Mouse (Mus musculus) cerebellum, postnatal 14 days (tissue): ENCODE data around the gene 3830406C13Rik.

Experiments
- DNase-seq, 2 experiments: peaks; one replicate each; pipeline ENCODE4 v3.0.0; 2021; ENCODE audit warnings: mixed read lengths in 2 of 2

Gene 3830406C13Rik

DNA sequence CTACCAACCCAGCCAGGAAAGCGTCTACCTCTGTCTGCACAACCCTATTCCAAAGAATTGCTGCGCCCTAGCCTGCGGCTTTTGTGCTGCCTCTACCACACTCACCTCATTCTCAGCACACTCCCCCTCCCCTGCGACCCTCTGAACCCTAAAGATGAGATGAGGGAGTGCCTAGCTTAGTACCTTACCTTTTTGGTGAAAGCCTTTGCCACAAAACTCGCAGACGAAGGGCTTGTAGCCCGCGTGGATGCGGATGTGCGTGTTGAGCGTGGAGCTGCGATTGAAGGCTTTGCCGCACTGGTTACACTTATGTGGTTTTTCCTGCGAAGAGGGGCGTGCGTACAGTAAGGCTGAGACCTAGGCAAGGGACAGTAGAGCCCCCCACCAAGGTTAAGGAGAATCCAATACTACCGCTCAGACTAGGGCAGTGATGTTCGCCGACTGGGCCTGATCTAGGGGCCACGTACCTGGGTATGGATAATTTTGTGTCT lies 59.5 kb downstream of the 3830406C13Rik start:
- no peak for DNase-seq

DNA sequence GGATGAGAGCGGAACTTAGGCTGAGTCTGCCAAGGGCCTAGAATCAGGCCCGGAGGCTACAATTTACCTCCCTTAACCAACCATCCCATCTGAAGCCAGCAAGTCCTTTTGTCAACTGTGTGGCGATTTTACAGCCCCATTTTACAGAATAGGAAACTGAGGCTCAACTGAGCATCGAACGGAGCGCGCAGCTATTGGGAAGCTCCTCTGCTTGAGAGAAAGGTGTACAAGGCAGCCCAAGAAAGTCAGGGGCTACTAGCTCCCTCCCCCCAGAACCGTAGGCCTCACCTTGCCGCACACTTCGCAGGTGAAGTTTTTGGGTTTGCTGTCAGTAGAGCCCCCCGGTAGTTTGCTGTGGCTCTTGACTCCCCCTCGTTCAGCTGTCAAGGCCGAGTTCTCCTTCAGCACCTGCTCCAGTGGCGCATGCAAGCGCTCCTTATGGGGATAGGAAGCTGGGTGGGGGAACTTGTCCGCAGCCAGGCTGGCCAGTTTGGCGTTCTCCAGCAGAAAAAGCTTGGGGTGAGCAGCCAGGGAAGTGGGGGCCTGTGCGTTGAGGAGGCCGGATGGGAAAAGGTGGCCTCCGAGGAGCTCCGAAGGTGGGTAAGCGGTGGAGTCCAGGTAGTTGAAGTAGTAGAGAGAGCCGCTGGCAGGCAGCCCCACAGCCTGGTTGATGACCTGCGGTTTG lies 60.2 kb downstream of the 3830406C13Rik start:
- no peak for DNase-seq

DNA sequence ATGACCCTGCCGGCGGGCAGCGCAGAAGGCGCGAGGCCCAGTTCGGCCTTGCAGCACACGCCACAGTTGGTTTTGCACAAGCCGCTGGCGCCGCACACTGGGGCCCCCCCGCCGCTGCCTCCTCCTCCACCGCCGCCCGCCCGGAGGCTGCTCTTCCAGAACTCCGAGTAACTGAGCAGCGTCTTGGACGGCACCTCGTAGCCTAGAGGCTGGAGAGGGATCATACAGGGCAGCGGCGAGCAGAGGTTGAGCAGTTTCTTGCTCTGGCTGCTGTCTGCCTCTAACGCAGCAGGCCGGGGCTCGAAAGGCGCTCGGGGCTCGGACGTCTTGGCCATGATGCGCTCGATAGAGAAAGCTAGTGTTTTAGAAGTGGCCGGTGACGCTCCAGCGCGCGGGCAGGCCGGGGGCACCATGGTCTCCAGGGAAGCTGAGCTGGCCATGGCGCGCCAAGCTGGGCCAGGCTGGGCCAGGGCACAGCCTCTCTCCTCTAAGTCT lies 60.8 kb downstream of the 3830406C13Rik start:
- no peak for DNase-seq

DNA sequence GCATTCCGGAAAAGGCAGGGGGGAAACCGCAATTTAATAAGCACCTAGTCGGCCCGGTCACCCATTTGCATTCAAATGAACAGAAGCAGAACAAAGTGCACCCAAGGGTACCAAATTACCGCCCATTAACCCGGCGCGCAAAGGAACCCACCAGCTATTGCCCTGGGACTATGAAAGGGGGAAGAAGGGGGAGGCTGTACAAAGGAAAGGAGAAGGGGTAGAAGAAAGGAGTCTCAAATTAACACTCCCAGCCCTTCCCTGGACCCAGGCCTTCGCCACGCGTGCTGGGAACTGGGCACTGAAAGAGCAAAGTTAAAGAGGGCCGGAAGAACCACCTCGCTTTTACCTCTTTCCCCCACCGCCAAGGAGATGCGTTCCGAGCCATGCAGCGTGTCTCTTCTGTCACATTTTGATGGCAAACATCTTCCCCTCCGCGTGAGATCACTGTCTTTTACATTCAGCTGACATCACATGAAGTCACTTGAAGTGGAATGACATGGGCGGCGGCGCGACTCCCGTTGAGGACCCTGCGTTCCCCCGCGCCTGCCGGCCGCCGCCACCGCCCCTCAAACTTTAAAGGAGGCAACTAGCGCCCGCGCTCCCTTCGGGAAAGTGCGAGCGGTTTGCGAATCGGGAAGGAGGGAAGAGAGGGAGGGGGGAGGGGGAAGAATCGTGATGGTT lies 61.4 kb downstream of the 3830406C13Rik start:
- DNase-seq, result no peak

DNA sequence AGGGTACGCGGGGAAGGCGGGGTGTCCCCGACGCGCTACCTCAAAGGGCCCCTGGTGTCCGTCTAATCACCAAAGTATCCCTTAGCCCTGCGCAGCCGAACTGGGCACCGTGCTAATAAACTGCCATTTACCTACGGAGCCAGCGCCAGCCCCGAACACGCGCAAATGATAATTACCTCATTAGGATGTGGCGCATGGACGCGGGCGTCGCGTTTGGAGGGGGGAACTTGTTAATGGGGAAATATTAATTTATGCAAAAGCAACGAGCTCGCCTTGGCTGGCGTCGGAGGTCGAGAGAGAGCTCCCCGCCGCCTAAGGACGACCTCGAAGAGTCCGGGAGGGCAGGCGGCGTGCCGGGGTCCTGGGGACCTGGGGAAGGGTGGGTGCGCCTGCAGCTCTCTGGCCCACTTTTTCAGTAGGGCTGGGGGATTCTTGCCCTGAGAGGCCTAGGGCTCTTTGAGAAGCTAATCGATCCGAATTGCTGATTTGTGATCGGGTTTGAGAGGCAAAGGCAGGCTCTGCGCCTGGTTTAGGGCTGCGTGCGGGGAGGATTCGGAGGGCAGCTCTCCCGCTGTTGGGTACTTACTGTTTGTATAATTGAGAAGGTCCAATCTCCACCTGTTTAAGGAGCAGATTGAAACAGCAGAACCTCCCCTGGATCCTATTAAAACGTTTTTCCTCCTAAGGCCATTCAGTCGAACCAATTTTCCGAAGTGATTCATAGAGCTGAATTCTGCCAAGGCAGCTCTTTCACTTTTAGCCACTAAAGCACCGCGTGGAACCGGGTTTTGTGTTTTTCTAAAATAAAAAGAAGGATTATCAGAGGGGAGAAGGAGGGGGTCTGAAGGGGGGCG lies 62.3 kb downstream of the 3830406C13Rik start:
- DNase-seq, result peak in 1 of 2 experiments; percentile 15

DNA sequence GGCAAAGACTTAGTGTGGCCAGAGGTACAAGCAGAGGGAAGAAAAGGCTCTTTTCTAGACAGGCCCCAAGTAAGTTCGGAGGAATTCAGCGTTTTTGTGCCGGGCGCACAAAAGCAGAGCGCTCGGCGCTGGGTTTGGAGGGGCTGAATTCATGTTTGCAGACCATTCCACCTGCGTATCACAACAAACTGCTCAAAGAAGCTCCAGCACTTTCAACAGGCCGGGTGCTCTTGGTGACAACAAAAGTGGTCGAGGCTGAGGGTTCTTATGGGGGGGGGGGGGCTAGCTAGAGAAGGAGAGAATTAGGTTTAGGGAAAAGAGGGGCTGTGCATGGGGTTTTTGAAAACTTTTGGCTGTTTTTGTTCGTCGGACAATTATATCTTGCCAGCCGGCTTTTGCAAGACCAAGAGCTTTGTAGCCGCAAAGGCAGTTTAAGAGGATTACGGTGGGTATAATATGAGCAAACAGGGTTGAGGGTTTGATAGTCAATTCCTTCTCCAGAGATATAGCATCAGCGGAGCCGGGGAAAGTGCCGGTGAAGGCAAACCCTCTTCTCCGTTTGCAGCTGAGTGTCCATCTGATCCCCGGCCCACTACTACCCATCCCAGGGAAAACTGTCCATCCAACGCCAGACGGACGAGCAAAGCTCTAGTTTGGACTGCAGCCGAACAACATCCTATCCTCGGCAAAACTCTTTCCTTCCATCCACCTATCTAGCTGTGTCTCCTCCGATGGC lies 63.1 kb downstream of the 3830406C13Rik start:
- DNase-seq, result no peak

DNA sequence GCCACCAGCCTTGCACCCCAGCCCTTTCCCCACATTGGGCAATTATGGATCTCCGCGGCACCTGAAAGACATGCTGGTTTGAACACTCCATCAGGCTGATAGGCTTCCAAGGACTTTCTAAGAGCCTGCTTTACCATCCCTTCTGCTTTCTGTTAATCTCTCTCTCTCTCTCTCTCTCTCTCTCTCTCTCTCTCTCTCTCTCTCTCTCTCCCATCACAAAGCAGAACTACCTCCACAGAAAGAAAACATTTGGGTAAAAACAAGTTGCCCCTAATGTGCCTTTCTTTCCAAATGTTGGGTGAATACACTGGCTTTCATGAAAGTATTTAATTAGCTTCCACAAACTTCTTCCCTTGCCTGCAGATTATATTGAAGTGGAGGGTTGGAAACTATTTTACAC lies 64.1 kb downstream of the 3830406C13Rik start, which contains the start of gene Fezf2:
Gene Fezf2 (minus strand): TSS at position 101 of the 400 bp plus-strand sequence.
- no peak for DNase-seq

DNA sequence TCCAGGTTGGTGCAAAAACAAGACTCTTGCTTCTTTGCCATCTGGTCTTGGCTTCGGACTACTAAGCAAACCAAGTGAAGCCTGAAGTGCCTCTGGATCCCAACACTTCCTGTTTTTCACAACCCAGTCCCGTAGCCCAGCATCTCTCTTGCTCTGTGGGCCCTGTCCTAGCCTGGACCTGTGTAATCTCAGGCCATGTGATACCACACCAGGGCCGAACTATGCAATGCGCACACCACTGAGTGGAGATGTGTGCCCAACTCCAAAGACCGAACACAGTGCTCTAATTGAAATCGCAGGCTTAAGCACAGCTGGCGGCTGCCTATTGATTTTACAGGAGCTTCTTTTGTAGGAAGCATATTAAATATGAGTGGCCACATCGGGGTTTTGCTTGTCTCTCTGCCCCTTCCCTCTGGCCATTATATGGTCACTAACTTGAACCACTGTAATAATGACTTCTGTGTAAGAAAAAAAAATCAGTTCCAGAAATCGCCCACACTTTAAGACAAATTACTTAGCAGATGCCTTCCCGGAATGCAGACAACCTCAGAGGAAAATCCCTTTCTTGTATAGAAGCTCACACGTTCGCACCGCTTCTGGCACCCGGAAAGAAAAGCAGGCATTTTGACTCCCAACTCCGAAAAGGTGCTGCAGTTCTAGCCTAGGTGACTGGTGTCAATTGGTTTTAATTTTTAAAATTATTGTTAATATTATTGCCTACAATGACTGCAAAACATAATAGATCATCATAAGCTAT lies 65.5 kb downstream of the 3830406C13Rik start:
- no peak for DNase-seq

DNA sequence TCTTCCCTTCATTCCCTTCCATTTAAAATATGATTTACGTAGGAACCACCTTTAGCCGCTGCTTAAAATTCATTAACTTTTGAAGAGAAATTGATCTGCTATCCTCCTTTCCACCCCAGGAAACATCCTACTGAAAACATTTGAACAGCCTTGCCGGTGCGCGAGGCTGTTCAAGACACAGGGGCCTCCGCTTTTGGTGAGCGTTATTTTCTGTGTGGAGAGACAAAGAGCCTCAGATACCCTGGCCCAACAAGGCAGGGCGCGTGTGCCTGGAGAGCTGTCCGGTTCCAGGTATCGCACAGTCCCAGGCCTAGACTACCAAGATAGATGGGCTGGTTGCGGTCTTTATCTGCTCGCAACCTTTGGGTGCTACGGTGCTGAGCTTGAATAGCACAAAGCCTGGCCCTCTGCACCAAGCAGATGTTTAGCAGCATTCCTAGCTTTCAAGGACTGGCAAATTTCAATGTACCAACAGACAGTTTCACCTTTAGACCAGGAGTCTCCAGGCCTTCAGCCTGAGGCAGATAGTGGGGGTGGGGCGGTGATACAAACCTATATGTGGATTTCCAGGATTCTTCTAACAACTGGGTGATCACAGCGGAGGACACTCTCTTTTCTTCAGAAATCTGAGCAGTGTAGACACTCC lies 66.4 kb downstream of the 3830406C13Rik start:
- no peak for DNase-seq
